Mouse (Mus musculus): ENCODE results near the gene Apol6. TPM values are rescaled to one million over a fixed set of nuclear protein-coding genes. Genes with fewer than 3 reads are reported as not detected.
"Not testable (repeated sequence)": the region's sequence is repeated elsewhere in the genome, so short reads cannot be mapped to it uniquely, and the experiment has no call there.

Apol6 gene
- polyA plus RNA-seq, 1 experiment = not detected

- no peaks in the 10 kb centered on the region for H3K4me1 ChIP-seq (ENCODE audit: control insufficient read depth, insufficient read depth, low read length)
- no peak overlapping the region for H3K4me3 ChIP-seq (replicated peaks; ENCODE audit: control insufficient read depth, low read depth, low read length)
- 54% methylated on average over 1 of the region's 1 CpGs for WGBS
- H3K27ac ChIP-seq (ENCODE audit: control insufficient read depth, insufficient read depth, low read depth, low read length, poor library complexity) = no peak overlapping the region
- TF ChIP-seq CTCF (IDR thresholded peaks at IDR 0.05; ENCODE audit: control insufficient read depth, insufficient read depth, low read length) (no peak), POLR2A (IDR thresholded peaks at IDR 0.05; ENCODE audit: borderline replicate concordance, control insufficient read depth, low read depth, low read length) (no peak)
Measured at GRCm38 (mm10) chr15:77053021-77053420, 8.5 kb downstream of the Apol6 start.

- H3K27ac ChIP-seq (ENCODE audit: control insufficient read depth, insufficient read depth, low read depth, low read length, poor library complexity) = no peak overlapping the region
- no peak for TF ChIP-seq CTCF (IDR thresholded peaks at IDR 0.05; ENCODE audit: control insufficient read depth, insufficient read depth, low read length)
- TF ChIP-seq POLR2A (IDR thresholded peaks at IDR 0.05; ENCODE audit: borderline replicate concordance, control insufficient read depth, low read depth, low read length) = no peak
- H3K4me3 ChIP-seq (replicated peaks; ENCODE audit: control insufficient read depth, low read depth, low read length) = no peak overlapping the region
- WGBS = 65% methylated on average over 5 of the region's 5 CpGs
- no peaks in the 10 kb centered on the region for H3K4me1 ChIP-seq (ENCODE audit: control insufficient read depth, insufficient read depth, low read length)
Measured at GRCm38 (mm10) chr15:77054611-77055175, 10.2 kb downstream of the Apol6 start.

DNA sequence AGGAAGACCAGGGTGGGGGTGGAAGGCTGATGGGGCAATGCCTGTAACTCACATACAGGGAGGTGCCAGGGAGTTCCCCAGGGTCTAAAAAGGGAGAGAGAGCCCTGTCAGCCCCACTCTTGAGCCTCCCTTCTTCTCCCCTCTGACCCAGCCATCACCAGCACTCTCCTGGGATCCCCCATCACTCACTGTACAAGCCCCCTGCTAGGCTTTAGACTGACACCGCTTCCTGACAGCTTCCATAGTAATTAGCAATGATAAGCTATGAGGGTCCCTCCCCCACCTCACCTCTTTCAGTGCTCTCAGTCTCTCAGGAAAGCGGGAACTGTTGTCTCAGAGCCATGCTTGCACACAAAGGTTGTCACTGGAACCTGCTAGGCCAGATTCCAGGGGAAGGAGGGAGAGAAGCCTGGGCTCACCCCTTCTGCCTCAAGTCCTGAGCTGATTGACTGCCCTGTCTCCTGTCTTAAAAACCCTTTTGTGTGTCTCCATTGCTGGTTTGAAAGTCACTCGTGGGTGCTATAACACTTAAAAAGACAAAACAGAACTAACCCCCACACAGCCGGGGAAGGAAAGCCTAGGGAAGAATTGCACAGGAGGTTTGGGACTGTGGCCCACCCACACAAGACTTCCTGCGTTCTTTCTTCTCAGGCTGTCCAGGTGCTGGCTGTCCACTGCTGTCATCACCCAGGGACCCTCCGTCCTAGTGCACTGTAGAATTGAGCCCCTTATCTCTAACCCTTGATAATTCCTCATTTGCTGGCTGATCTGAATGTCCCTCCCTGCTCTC is 11.7 kb downstream of the Apol6 start:
- 73% methylated on average over 6 of the region's 6 CpGs for WGBS
- Histone ChIP-seq H3K4me3 (replicated peaks; ENCODE audit: control insufficient read depth, low read depth, low read length) (no peak overlapping the region), H3K27ac (ENCODE audit: control insufficient read depth, insufficient read depth, low read depth, low read length, poor library complexity) (no peak overlapping the region), H3K4me1 (ENCODE audit: control insufficient read depth, insufficient read depth, low read length) (no peaks in the 10 kb centered on the region)
- no peak for TF ChIP-seq POLR2A (IDR thresholded peaks at IDR 0.05; ENCODE audit: borderline replicate concordance, control insufficient read depth, low read depth, low read length)
- TF ChIP-seq CTCF (IDR thresholded peaks at IDR 0.05; ENCODE audit: control insufficient read depth, insufficient read depth, low read length) = no peak

- no peaks in the 10 kb centered on the region for H3K4me1 ChIP-seq (ENCODE audit: control insufficient read depth, insufficient read depth, low read length)
- WGBS = 51% methylated on average over 3 of the region's 3 CpGs
- H3K27ac ChIP-seq (ENCODE audit: control insufficient read depth, insufficient read depth, low read depth, low read length, poor library complexity) = no peak overlapping the region
- TF ChIP-seq CTCF (IDR thresholded peaks at IDR 0.05; ENCODE audit: control insufficient read depth, insufficient read depth, low read length) (no peak), POLR2A (IDR thresholded peaks at IDR 0.05; ENCODE audit: borderline replicate concordance, control insufficient read depth, low read depth, low read length) (no peak)
- H3K4me3 ChIP-seq (replicated peaks; ENCODE audit: control insufficient read depth, low read depth, low read length) = no peak overlapping the region
Measured at GRCm38 (mm10) chr15:77056791-77057051, 12.2 kb downstream of the Apol6 start.

DNA sequence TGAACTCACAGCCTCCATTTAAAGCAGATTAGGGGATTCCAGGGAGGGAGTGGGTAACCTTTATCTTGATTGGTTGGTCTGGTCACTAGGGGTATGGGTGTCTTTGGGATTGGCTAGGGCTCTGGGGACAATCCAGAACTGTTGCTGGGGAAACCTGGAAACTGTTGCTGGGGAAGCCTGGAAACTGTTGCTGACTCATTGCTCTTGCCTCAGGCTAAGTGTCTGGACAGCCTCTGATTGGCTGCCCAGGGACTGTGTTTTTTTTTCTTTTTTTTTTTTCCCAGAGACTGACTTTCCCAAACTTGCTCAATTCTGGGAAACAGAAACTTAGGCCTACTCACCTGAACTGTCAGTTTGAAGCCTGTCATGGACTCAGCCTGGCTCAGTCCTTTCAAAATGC is 14.0 kb downstream of the Apol6 start:
- no peak for TF ChIP-seq POLR2A (IDR thresholded peaks at IDR 0.05; ENCODE audit: borderline replicate concordance, control insufficient read depth, low read depth, low read length)
- no peaks in the 10 kb centered on the region for H3K4me1 ChIP-seq (ENCODE audit: control insufficient read depth, insufficient read depth, low read length)
- H3K27ac ChIP-seq (ENCODE audit: control insufficient read depth, insufficient read depth, low read depth, low read length, poor library complexity) = no peak overlapping the region
- no peak overlapping the region for H3K4me3 ChIP-seq (replicated peaks; ENCODE audit: control insufficient read depth, low read depth, low read length)

GRCm38 (mm10) chr15:77059416-77059815 is 14.9 kb downstream of the Apol6 start:
- H3K27ac ChIP-seq (ENCODE audit: control insufficient read depth, insufficient read depth, low read depth, low read length, poor library complexity); H3K4me1 ChIP-seq (ENCODE audit: control insufficient read depth, insufficient read depth, low read length); H3K4me3 ChIP-seq (replicated peaks; ENCODE audit: control insufficient read depth, low read depth, low read length): not testable (repeated sequence)
- WGBS = 81% methylated on average over 4 of the region's 4 CpGs

- Histone ChIP-seq H3K4me1 (ENCODE audit: control insufficient read depth, insufficient read depth, low read length) (no peaks in the 10 kb centered on the region), H3K27ac (ENCODE audit: control insufficient read depth, insufficient read depth, low read depth, low read length, poor library complexity) (no peak overlapping the region), H3K4me3 (replicated peaks; ENCODE audit: control insufficient read depth, low read depth, low read length) (no peak overlapping the region)
- TF ChIP-seq CTCF (IDR thresholded peaks at IDR 0.05; ENCODE audit: control insufficient read depth, insufficient read depth, low read length) (no peak), POLR2A (IDR thresholded peaks at IDR 0.05; ENCODE audit: borderline replicate concordance, control insufficient read depth, low read depth, low read length) (no peak)
Measured at GRCm38 (mm10) chr15:77062746-77063145, 18.2 kb downstream of the Apol6 start.

- TF ChIP-seq POLR2A (IDR thresholded peaks at IDR 0.05; ENCODE audit: borderline replicate concordance, control insufficient read depth, low read depth, low read length) (no peak), CTCF (IDR thresholded peaks at IDR 0.05; ENCODE audit: control insufficient read depth, insufficient read depth, low read length) (no peak)
- WGBS = 80% methylated on average over 6 of the region's 6 CpGs
- Histone ChIP-seq H3K4me1 (ENCODE audit: control insufficient read depth, insufficient read depth, low read length) (no peaks in the 10 kb centered on the region), H3K27ac (ENCODE audit: control insufficient read depth, insufficient read depth, low read depth, low read length, poor library complexity) (no peak overlapping the region), H3K4me3 (replicated peaks; ENCODE audit: control insufficient read depth, low read depth, low read length) (no peak overlapping the region)
Measured at GRCm38 (mm10) chr15:77065259-77065852, 20.8 kb downstream of the Apol6 start.

GRCm38 (mm10) chr15:77066233-77066632 is 21.7 kb downstream of the Apol6 start:
- no peak for TF ChIP-seq POLR2A (IDR thresholded peaks at IDR 0.05; ENCODE audit: borderline replicate concordance, control insufficient read depth, low read depth, low read length)
- no peak for TF ChIP-seq CTCF (IDR thresholded peaks at IDR 0.05; ENCODE audit: control insufficient read depth, insufficient read depth, low read length)
- H3K27ac ChIP-seq (ENCODE audit: control insufficient read depth, insufficient read depth, low read depth, low read length, poor library complexity) = no peak overlapping the region
- H3K4me1 ChIP-seq (ENCODE audit: control insufficient read depth, insufficient read depth, low read length) = no peaks in the 10 kb centered on the region
- 74% methylated on average over 6 of the region's 6 CpGs for WGBS
- no peak overlapping the region for H3K4me3 ChIP-seq (replicated peaks; ENCODE audit: control insufficient read depth, low read depth, low read length)
